Mouse (Mus musculus) limb, embryonic 14.5 days (tissue): ENCODE measurements around the gene Zkscan16. TPM values are rescaled to one million over a fixed set of nuclear protein-coding genes. Genes with fewer than 3 reads are reported as not detected.

Source experiments
- ATAC-seq: fragments of 200-750 bp; cut with Nextera tagmentation; 2 replicates; pipeline ENCODE4 v1.8.0; 2017; ENCODE audit warnings: low read depth, moderate number of reproducible peaks, moderate TSS enrichment; ENCODE audit not compliant: low FRiP score
- DNase-seq: peaks from one replicate; pipeline ENCODE4 v3.0.0-alpha.2; 2015; ENCODE audit warnings: low spot score
- H3K27ac ChIP-seq: fragments of 300-500 bp; sonication (generic); replicated peaks from 2 replicates; pipeline ENCODE4 v1.5.1; 2014; ENCODE audit warnings: low read depth, mild to moderate bottlenecking, low read length, moderate library complexity, mixed read lengths
- H3K27me3 ChIP-seq: fragments of 300-500 bp; sonication (generic); 2 replicates; pipeline ENCODE4 v1.6.1; 2014; ENCODE audit warnings: low read length, mixed read lengths; ENCODE audit not compliant: control insufficient read depth, insufficient read depth
- H3K36me3 ChIP-seq: fragments of 300-500 bp; sonication (generic); 2 replicates; pipeline ENCODE4 v1.6.1; 2014; ENCODE audit warnings: mild to moderate bottlenecking, low read length, moderate library complexity, mixed read lengths; ENCODE audit not compliant: control insufficient read depth, insufficient read depth
- H3K4me1 ChIP-seq: fragments of 300-500 bp; sonication (generic); 2 replicates; pipeline ENCODE4 v1.6.1; 2014; ENCODE audit warnings: antibody characterized with exemption, low read length, mixed read lengths; ENCODE audit not compliant: control insufficient read depth, insufficient read depth
- H3K4me2 ChIP-seq: fragments of 300-500 bp; sonication (generic); replicated peaks from 2 replicates; pipeline ENCODE4 v1.6.1; 2014; ENCODE audit warnings: low read depth, mild to moderate bottlenecking, low read length, moderate library complexity; ENCODE audit not compliant: severe bottlenecking
- H3K4me3 ChIP-seq: fragments of 300-500 bp; sonication (generic); replicated peaks from 2 replicates; pipeline ENCODE4 v1.5.1; 2014; ENCODE audit warnings: low read length
- H3K9ac ChIP-seq: fragments of 300-500 bp; sonication (generic); 2 replicates; pipeline ENCODE4 v1.6.1; 2014; ENCODE audit warnings: mild to moderate bottlenecking, low read depth, low read length, moderate library complexity; ENCODE audit not compliant: severe bottlenecking
- H3K9me3 ChIP-seq: fragments of 300-500 bp; sonication (generic); 2 replicates; pipeline ENCODE4 v1.6.1; 2016; ENCODE audit warnings: low read length; ENCODE audit not compliant: control insufficient read depth
- POLR2A ChIP-seq: fragments of 200-500 bp; IDR thresholded peaks from 2 replicates; pipeline ENCODE4 v1.8.0; 2012; ENCODE audit warnings: inconsistent platforms, mild to moderate bottlenecking, moderate library complexity, borderline replicate concordance; ENCODE audit not compliant: insufficient read depth, insufficient read length; ENCODE audit errors: extremely low read depth
- WGBS: fragments of 180-500 bp; shearing (Covaris S2); extraction: QIAGEN DNeasy Blood & Tissue Kit; methylation state at CpG from one replicate; pipeline ENCODE4 v1.1.7; 2014; 5-methylcytosine and 5-hydroxymethylcytosine counted together
- polyA plus RNA-seq, 2 experiments: library from polyadenylated mRNA; depleted of rRNA in 1 of 2; stranded (reverse) in 1 of 2; unstranded in 1 of 2; fragments of >200 nt; fragmentation: Nextera tagmentation in 1 of 2; extraction: Ambion mirVana in 1 of 2; gene quantifications; 2 replicates each; pipeline versions ENCODE4 v1.2.1 to v1.2.3; 2012 to 2014

Zkscan16 gene
- polyA plus RNA-seq (2012; rRNA removed) = 1.8 and 2.5 TPM in 2 replicates
- 0.91 and 1.5 TPM in 2 replicates for polyA plus RNA-seq (2014; fragmentation: Nextera tagmentation; extraction: Ambion mirVana)

GRCm38 (mm10) chr4:58943420-58944205, at the start of gene Zkscan16:
Zkscan16 (plus strand) TSS chr4:58943628.
- peak within 1 kb of the TSS; percentile 35; the same call in 1 of the 2 replicates for H3K27ac ChIP-seq
- no peaks in the 10 kb centered on the region for H3K9me3 ChIP-seq

GRCm38 (mm10) chr4:58894399-58894798, 49.0 kb upstream of the Zkscan16 start:
- 78% methylated on average over 7 of the region's 7 CpGs for WGBS
- ATAC-seq (no peak), DNase-seq (no peak)
- H3K4me2 ChIP-seq = no peak overlapping the region
- no peak for TF ChIP-seq POLR2A
- H3K9me3 ChIP-seq = no peaks in the 10 kb centered on the region
- no peak overlapping the region for H3K9ac ChIP-seq
- peaks cover 5% of the 10 kb centered on the region; the same call in 1 of the 2 replicates for H3K4me1 ChIP-seq
- no peak overlapping the region for H3K27ac ChIP-seq
- no peaks in the 10 kb centered on the region for H3K36me3 ChIP-seq
- no peaks in the 10 kb centered on the region for H3K27me3 ChIP-seq
- no peak overlapping the region for H3K4me3 ChIP-seq

More at GRCm38 (mm10) chr4:58943420-58944205, at the start of gene Zkscan16:
- H3K4me3 ChIP-seq = peak within 1 kb of the TSS; percentile 69
- 3% methylated on average over 50 of the region's 50 CpGs for WGBS
- DNase-seq (peak; percentile 88), ATAC-seq (peak; percentile 90)
- TF ChIP-seq POLR2A = 0 out of 2 replicates have a peak, but pooled peaks have one; percentile 40
- peaks cover 7% of the 10 kb centered on the region for H3K4me1 ChIP-seq
- H3K27me3 ChIP-seq = no peaks in the 10 kb centered on the region
- H3K4me2 ChIP-seq = peak within 1 kb of the TSS; percentile 71
- H3K9ac ChIP-seq = peak within 1 kb of the TSS; percentile 64
- no peaks in the 10 kb centered on the region; the same call in 1 of the 2 replicates for H3K36me3 ChIP-seq

GRCm38 (mm10) chr4:58897436-58897835, 46.0 kb upstream of the Zkscan16 start:
- no peak for ATAC-seq
- 73% methylated on average over 4 of the region's 4 CpGs for WGBS
- no peak for TF ChIP-seq POLR2A

GRCm38 (mm10) chr4:58898318-58898717, 45.1 kb upstream of the Zkscan16 start:
- Histone ChIP-seq H3K27ac (no peak overlapping the region), H3K4me3 (no peak overlapping the region), H3K9me3 (no peaks in the 10 kb centered on the region), H3K4me1 (peaks cover 5% of the 10 kb centered on the region; the same call in 1 of the 2 replicates), H3K9ac (no peak overlapping the region), H3K27me3 (no peaks in the 10 kb centered on the region), H3K4me2 (no peak overlapping the region), H3K36me3 (no peaks in the 10 kb centered on the region)
- TF ChIP-seq POLR2A = no peak
- ATAC-seq = no peak
- no peak for DNase-seq

More at GRCm38 (mm10) chr4:58897436-58897835, 46.0 kb upstream of the Zkscan16 start:
- Histone ChIP-seq H3K36me3 (no peaks in the 10 kb centered on the region), H3K9me3 (no peaks in the 10 kb centered on the region), H3K4me3 (no peak overlapping the region), H3K4me1 (peaks cover 5% of the 10 kb centered on the region; the same call in 1 of the 2 replicates), H3K27me3 (no peaks in the 10 kb centered on the region), H3K9ac (no peak overlapping the region), H3K4me2 (no peak overlapping the region), H3K27ac (no peak overlapping the region)
- DNase-seq = no peak

GRCm38 (mm10) chr4:58907453-58907852, 36.0 kb upstream of the Zkscan16 start:
- Histone ChIP-seq H3K4me3 (no peak overlapping the region), H3K27me3 (no peaks in the 10 kb centered on the region), H3K9me3 (no peaks in the 10 kb centered on the region), H3K27ac (no peak overlapping the region), H3K36me3 (no peaks in the 10 kb centered on the region), H3K4me1 (peaks cover 10% of the 10 kb centered on the region), H3K4me2 (no peak overlapping the region), H3K9ac (no peak overlapping the region)
- no peak for TF ChIP-seq POLR2A
- DNase-seq (no peak), ATAC-seq (no peak)
- 94% methylated on average over 1 of the region's 1 CpGs for WGBS
